Mouse (Mus musculus) thymus, adult 2 months (tissue): ENCODE measurements around the gene Olfr1080.
"Not testable (repeated sequence)": the region's sequence is repeated elsewhere in the genome, so short reads cannot be mapped to it uniquely, and the experiment has no call there.

Source experiments
- CTCF ChIP-seq: fragments of 200-500 bp; IDR thresholded peaks from 2 replicates; pipeline ENCODE4 v1.5.1; 2012; ENCODE audit warnings: mild to moderate bottlenecking, control low read depth, low read length, moderate library complexity, borderline replicate concordance; ENCODE audit not compliant: control insufficient read depth, poor library complexity, insufficient read depth; ENCODE audit errors: extremely low read depth
- POLR2A ChIP-seq: fragments of 200-500 bp; IDR thresholded peaks from 2 replicates; pipeline ENCODE4 v1.6.1; 2012; ENCODE audit warnings: mild to moderate bottlenecking, low read length, control low read depth, moderate library complexity; ENCODE audit not compliant: control insufficient read depth, poor library complexity, insufficient read depth; ENCODE audit errors: extremely low read depth

DNA sequence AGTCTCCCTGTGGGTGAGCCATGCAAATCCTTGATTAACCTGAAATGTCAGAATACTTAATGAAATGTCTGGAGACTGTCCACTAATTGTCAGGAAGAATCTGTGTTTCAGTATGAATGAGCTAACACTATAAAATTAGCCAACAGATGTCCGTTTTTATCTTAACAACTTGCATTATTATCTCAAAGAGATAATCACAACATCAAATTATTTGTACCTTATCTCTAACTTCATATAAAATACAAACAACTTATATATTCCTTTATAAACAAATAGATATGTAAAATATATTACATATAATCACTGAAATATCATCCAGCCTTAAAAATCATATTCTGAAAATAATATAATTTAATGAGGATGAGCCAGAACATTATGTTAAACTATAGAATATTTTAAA lies 40.8 kb upstream of the Olfr1080 start, which contains the start of gene Olfr1082:
- TF ChIP-seq CTCF, POLR2A: not testable (repeated sequence)
